Mouse (Mus musculus): Measurements from ENCODE around the gene Kcnk5.

Kcnk5 gene

DNA sequence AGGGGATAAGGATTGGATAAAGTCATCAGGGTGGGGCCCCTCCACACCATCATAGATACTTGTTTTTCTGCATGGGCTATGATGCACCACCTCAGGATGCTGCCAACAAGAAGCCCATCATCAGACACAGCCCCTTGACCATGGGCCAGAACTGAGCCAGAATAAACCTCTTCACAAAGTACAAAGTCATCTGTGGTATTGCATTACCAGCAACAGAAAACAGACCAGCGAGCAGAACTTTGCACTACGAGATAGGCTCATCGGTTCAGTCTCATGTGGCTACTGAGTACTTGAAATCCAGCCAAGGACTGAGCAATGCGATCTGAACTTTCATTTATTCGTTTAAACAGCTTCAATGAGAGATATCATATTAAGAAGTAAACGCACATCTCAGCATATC lies 18.9 kb downstream of the Kcnk5 start:
- DNase-seq, result no peak

DNA sequence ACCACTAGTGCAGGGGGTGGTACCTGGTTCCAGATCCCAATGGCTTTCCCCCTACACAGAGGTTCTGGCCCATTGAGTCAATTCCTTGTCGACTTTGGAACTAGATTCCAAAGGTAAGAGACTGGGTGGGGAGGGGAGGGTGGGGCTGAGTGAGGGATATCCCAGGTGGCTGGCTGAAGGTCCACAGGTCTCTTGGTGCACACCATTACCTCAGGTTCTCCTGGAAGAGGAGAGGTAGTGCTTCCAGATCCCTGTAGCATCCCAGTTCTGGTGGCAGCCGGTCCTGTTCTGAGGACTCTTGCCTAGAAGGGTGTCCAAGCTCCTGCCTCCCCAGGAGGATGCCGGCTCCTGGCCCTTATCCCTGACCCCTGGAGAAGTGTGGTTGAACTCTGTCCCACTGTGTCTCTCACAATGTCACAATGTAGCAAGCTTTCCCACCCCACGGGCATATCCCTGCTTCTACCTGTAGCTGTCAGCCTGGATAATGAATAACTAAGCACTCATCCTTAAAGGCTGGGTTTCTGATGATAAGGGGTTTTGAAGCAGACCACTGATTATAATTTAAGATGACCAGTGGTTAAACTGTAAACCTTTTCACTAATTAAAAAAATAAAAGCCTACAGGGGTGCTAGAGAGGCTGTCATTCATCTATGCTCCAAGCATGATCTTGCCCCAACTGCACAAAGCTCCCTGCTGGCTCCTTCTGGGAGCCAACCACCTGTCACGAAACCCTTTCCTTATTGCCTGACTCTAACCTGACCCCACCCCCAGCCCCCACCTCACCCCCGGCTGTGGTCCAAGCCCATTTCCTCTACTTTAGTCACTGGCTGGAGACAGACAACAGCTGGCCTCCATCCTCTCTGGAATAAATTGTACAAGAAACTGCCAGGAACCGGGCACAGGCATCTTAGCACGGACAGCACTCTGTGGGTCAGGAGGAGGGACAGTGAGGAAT lies 22.6 kb downstream of the Kcnk5 start:
- no peak for DNase-seq

DNA sequence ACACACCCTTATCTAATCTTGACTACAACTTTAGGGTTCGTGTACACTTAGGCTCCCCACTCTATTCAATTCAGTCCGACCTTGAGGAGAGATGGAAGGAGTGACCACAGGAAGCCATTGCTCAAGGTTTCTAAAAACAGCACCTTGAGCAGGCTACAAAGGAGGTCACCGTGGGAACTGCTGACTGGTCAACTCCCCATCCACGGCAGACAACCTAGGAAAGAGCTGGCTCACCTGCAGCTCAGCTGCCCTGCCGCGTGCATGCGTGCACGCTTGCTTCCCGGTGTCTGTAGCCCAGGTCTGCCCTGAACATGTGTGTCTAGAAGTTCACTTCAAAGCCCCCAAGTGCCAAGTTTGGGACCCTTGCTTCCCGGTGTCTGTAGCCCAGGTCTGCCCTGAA lies 24.0 kb downstream of the Kcnk5 start:
- no peak for DNase-seq

DNA sequence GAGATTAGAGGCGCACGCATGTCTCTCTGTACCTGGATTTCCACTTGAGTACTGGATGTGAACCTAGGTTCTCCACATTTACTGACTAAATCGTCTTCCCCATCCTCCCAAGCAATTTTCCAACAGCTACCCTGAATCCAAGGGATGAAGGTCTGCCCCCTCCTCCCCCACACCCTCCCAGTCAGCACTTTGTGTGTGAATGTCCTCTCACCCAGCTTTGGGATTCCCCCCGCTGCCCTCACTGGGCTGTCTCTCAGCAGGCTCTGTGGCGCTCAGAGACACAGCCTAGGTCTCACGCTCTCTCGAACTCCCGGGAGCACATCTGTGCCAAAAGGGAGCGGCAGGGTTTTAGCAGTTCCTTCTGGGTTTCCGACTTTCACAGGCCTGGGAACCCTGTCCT lies 25.9 kb downstream of the Kcnk5 start:
- no peak for DNase-seq

DNA sequence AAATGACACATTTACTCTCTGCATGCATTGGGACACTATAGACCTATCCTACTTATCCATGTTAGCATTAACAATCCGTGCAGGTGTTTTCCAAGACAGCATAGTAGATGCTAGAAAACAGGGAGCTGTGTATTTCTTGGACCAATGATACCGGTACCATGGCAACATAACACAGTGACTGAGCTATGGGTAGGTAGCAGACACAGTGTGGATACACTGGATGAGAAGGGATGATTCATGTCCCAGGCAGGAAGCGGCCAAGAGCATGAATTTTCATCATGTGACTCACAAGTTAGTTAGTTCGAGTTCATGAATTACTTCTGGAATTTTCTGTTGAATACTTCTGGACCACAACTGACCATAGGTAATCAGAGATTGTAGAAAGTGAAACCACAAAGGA lies 26.7 kb downstream of the Kcnk5 start:
- DNase-seq, result no peak

DNA sequence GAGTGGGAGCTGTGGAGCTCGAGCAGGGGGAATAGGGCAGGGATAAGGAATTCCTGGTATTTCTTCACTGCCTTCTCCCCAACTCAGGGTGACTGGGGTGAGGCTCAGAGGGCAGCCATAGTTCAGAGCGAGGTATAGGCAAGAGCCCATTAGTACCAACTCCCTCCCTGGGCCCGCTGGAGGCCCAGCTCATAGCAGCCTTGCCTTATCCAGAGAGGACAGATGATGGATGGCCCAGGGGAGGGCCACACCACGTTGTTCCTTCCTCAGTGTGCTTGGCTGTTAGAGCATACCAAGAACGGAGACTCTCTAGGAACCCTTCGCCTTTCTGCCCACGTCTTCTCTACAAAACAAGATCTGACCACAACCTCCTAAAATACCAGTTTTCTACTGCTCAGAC lies 27.4 kb downstream of the Kcnk5 start:
- no peak for DNase-seq

DNA sequence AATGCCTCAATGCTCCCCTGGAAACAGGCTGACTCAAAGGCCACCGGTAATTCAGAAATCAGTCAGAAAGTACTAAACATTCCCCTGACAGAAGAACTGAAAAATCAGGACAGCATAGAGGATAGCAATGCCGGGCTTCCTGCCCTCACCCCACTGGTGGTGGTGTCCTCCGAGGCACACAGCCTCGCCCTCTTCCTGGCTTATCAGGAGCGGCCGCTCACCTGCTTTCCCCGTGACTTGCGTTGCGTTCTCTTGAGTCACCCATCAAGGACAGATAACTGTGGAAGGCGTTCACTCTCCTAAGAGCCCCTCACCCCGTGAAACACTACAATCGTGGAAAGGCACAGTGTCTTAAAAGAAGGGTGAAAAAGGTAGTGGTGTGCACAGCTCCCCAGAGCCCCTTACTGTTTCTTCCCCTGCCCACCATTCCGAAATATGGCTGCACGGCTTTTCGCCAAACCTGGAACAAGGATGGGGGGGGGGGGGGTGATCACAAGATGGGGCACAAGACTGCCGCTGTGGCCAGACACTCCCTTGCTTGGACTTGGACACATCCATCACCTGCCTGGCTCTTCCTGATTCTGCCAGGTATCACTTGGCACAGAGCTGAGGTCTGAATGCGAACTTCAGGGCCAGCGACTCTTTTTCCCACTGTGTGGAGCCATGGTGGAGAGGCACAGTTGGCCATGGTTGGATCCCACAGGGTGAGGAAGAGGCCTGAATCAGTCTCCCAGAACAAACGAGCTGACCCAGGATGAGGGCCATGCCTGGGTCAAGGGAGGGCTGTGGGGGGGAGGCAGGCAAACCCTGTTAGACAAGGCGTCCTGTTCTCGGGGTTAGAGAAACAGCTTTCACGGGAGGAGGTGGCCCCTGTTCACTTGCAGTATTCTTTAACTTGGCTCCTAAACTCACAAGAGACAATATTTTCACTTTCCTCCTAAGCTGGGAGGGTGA lies 32.2 kb downstream of the Kcnk5 start:
- DNase-seq, result no peak

DNA sequence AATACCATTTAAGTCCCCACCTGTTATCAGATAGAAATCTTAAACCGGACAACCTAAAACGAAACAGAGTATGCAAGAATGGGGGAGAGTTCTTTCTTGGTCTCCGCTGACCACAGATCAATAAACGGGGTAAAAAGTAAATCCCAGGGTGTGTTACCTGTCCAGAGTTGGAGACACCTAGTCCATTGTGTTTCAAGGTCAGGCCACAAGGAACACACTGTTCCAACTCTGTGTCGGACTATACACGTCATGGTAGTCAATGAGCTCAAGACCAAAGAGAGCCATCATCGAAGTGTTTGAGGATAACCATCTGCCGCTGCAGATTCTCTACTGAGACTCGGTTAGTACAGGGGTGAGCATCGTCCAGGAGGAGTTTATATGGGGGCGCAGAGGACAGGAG lies 33.1 kb downstream of the Kcnk5 start:
- DNase-seq, result no peak

DNA sequence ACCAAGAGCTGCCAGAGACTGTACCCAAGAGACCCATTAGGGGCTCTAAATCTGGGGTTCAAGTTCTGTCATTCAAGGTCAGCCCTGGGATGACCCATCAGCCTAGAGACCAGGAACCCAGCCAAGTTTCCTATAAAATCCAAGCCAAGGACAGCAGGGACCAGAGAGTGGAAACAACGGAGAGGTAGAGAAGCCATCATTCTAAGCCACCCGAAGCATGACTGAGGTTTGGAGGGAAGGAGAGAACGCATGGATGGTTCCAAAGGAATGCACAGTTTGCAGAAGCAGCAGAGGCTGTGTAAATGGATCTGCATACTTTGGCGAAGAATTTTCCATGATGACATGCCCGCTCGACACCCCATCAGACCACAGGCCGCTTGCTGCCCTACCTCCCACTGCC lies 33.8 kb downstream of the Kcnk5 start:
- no peak for DNase-seq

DNA sequence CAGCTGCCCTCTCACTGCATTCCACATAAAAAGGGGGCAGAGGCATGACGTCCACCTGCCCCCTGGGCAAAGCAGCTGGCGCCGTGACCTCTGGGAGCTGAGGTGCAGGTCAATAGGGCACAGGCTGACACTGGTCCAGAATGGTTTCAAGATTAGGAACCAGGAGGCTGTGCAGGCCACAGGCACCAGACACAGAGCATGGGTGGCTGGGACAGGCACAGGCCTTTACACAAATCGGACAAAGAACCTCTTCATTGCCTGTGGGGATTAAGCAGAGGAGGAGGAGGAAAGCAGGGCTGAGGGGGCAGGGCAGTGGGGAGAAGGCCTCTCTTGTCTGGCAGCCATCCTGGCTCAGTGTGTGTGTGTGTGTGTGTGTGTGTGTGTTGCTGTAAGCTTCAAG lies 37.5 kb downstream of the Kcnk5 start:
- DNase-seq, result no peak

DNA sequence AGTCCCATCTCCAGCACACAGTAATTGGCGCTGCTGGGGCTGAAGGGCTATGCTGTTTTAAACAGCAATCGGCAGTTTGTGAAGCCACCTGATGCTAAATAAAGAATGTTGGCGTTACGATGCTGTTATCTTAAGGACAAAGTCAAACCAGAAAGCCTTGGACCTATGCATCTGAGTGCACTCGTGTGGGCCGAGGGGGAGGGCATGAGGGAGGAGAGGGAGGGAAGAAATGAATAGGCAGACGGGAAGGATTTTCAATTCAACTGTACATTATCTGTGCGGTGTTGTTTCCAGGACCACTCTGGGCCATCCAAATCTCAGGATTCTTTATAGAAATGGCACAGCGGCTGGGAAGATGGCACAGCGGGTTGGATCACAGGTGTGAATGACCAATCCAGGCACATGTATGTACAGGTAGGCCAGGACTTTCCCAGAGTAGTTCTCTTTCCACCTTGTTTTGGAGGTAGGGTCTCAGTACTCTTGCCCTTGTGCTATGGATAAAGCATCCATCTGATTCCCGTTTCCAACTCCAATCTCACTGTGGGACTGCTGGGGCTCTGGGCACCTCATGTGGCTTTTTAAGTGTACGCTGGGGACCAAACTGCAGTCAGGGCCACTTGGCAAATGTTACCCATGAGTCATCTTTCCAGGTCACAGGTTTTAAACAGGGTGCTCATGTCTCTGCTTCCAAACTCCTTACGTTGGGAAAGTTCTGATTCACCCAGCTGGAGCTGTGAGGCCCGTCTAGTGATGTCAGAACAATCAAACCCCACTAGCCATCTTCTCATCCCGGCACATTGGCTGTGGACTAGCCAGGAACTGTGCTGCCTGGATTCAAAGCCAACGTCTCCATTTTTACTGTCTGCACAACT lies 42.9 kb downstream of the Kcnk5 start, which contains the start of gene Saysd1:
Saysd1 (minus strand) TSS at position 51 of the 872 bp plus-strand sequence.
- no peak for DNase-seq

DNA sequence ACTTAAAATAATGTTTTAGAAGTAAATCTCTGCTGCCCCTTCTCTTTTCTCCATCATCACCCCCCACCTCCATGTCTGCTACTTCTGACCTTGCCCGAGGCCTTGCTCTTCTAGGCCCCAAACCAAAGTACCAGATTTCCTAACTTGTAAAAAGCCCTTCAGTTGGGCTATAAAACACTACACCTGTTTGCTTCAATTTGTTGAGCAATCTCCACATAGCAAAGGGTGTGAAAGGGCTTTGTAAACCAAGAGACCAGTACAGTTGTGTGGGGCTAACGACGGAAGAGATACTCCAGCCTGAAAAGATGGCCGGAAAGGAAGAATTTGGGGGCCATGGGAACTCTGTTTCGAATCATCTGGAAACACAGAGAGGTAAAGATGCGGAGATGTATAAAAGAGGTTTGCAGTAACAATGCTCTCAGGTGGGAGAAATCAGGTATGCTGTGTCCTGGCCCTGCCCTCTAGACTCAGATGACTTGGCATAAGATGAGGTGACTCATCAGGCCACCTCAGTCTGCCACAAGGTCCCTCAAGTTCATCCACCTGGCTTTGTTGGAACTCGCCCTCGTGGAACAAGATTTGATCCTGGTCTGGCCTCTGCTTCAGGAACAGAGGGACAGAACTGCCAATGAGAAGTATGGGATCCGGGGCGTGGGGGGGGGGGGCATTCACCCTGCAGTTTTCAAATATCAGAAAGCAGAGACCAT lies 46.5 kb downstream of the Kcnk5 start:
- no peak for DNase-seq

DNA sequence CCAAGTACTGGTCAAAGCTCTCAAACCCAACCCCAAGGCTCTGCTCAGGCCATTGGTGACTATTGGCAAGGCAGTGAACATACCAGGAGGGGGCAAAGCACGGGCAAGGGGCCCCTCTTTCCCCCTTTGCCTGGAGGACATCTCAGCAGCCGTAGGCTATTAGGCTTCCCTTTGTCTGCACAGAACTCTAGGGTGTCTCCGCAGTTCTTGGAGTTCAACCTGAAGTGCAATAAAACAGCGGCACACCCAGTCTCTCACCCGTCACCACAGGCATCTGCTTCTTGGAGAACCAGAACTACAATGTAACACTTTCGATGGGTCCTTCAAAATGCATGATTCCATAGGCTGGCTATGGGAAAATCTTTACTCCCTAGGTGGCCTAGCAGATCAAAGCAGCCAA lies 53.4 kb downstream of the Kcnk5 start:
- DNase-seq, result no peak

DNA sequence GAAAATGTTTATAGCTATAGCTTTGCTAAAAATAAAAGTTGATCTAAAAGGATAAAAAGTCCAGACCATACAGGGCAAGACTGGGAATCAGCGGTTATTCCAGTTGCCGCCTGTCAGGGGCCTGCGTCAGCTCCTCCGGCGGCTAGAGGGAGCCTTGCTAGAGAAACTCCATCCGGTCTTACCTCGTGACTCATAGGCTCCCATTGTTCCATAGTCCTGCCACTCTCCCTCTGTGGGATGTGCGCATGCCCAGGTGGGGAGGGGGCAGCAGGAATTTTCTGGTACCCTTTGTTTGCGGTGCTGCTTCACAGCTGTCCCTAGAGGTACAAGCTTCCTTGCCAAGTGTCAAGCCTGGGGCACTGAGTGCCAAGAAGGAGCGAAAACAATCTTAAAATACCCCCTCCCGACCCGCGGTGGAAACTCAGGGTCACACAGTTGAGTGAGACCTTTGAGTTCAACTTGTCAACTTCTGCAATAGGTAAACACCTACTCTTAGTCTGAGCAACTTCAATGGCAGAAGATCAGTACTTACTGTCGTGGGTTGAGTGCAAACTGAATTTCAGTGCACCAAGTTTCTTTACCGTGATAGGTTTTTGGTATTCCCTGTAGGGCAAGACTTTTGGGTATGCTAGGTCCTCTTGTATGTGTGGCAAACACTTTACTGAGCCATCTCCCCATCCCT lies 54.1 kb downstream of the Kcnk5 start:
- no peak for DNase-seq

DNA sequence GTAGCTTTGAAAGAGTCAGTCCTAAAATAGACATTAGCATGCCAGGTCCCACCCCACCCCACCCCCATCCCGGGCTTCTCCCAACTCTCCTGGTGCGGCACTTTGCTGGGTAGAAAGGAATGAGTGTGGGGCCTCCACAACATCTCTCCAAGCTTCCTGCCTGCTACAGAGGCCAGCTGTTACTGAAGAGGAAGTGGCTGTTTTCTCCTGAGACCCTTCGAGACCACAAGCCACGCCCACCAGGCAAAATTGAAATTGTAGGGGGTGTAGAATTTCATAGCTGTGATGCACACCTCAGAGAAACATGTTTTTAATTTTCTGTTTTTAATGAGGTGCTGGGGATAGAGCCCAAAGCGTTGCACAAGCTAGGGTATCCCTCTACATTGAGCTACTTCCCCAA lies 60.7 kb downstream of the Kcnk5 start:
- DNase-seq, result peak; percentile 76

DNA sequence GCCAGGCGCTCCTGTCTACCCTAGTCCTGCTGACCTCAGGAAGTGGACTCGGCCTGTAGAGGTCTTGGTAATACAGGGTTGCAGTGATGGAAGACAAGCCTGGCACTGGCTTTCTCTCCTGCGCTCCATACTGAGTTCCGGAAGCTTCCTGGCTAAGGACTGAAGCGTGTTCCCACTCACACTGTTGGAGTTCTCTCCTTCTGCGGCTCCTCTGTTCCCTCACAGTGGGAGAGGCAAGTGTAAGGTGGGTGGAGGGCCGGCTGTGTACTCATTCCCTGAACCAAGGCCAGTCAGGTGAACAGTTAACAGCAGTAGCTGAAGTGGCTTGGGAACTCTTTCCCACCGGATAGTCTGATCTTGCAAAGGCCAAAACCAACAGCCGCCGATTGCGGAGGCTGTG lies 61.6 kb downstream of the Kcnk5 start:
- no peak for DNase-seq

DNA sequence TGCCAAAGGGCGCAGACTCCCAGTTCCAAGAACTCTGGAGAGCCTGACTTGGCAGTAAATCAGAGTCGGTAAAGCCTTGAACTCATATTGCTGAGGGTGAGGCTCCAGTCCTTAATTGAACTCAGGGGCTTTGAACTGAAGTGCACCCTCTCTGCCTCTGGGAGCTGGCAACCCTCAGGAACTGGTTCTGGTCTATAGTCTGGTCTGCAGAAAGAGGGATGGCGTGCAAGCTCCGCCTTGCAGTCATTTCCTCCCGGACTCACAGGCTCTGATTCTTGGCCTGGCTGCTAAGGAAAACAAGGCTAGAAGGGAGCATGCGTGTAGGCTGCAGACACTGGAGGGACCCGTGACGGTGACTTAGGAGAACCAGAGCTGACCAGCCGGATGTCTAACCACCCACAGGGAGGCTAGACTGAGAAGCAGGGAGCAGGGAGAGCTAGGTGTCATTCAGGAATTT lies 65.4 kb downstream of the Kcnk5 start:
- DNase-seq, result no peak

DNA sequence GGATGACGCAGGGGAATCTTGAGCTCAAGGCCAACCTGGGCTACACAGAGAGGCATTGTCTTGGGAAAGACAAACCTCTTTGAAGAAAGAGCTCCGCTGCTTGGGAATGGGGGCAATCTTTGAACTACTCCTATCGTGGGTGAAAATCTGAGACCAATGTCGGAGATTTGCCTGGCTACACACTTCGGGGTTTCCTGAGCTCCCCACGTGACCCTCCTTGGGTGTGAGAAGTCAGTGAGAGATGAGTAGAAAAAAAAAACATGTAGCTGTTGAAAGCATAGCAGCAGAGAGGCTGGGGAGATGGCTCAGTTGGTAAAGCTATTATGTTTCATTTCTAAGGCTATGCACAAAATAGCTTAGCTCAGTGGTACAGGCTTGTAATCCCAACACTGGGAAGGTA lies 66.7 kb downstream of the Kcnk5 start:
- peak; percentile 22 for DNase-seq

DNA sequence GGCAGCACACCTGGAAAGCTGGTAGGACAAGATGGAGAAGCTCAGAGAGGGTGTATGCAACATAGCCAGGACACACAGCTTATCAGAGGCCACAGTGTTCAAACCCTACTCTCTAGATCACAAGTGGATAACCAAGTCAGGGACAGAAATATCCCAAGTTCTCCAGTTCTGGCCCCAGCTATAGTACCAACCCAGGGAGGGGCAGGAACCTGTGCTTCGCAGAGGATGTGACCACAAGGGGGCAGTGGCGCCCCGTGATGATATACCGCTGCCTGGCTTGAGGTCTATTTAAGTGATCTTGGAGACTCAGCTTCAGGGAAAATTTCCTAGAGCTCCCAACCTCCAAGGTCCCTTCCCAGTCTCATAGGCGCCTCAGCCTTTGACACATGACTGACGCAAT lies 67.6 kb downstream of the Kcnk5 start:
- peak; percentile 83 for DNase-seq

DNA sequence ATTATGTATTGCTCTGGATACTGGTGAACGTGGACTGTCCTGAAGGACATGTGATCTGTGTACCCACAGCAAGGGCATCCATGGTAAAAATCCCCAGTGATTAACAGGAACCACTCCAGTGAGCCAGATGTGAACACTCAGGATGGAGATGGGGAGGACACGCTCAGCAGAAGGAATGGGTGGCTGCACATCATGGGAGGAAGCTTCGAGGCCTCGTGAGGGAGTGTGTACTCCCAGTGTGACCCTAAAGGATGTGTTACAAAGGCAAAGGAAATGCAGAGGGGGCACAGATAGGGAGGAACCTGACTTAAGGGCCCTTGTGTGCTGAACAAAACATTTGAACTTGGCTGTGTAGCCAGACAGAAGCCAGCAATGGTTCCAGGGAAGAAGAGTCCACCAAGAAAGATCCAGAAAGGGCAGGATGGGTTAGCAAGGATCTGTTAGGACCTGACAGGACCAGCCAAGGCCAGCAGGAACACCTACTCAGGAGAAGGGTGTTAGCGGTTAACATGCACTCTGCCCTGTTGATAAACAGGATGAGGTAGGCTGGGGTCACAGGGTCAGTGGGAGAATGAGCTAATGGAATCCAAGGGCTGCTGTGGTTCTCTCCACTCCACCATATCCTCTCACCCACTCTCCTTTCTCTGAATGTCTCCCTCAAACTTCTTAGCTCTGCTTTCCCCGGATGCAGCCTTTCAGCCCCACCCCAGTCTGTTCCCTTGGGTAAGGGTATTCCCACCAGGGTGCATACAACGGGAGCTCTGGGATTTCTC lies 68.2 kb downstream of the Kcnk5 start:
- no peak for DNase-seq

DNA sequence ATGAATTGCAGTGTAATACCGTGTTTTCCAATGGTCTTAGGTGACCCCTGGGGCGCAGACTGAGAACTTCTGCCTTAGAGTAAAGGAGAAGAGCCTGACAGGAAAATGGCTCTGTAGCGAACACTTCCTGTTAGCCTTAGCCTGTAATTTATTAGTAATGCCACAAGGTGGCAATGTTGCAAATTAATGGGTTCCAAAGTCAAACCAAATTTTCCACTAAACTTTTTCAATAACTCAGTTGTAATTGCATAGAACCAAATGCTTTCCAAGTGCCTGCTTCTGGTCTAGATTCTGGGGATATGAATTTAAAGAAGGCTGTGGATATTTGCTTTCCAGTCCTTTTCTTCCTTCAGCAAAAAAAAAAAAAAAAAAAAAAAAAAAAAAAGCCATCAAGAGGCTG lies 69.4 kb downstream of the Kcnk5 start:
- DNase-seq, result no peak
